Mouse (Mus musculus) cerebellum, adult 2 months (tissue): Measurements from ENCODE around the gene Per1. TPM values are rescaled to one million over a fixed set of nuclear protein-coding genes. Genes with fewer than 3 reads are reported as not detected.

Experiments
- DNase-seq, 2 experiments: peaks; one replicate each; pipeline ENCODE4 v3.0.0; 2021
- H3K27ac ChIP-seq: fragments of 200-500 bp; 2 replicates; pipeline ENCODE4 v1.5.1; 2012; ENCODE audit warnings: low read length, control low read depth, inconsistent platforms; ENCODE audit not compliant: insufficient read depth
- H3K27me3 ChIP-seq: fragments of 200-500 bp; 2 replicates; pipeline ENCODE4 v1.6.1; 2012; ENCODE audit warnings: inconsistent platforms, mild to moderate bottlenecking, low read length, moderate library complexity; ENCODE audit not compliant: control insufficient read depth, insufficient read depth
- H3K4me1 ChIP-seq: fragments of 200-500 bp; 2 replicates; pipeline ENCODE4 v1.6.1; 2011; ENCODE audit warnings: low read length; ENCODE audit not compliant: control insufficient read depth, insufficient read depth
- H3K4me3 ChIP-seq: fragments of 200-500 bp; replicated peaks from 2 replicates; pipeline ENCODE3; 2011; ENCODE audit warnings: mild to moderate bottlenecking, low read depth, low read length, control low read depth; ENCODE audit not compliant: insufficient read depth
- CTCF ChIP-seq: fragments of 200-500 bp; IDR thresholded peaks from 2 replicates; pipeline ENCODE4 v1.5.1; 2011; ENCODE audit warnings: low read depth, mild to moderate bottlenecking, control low read depth, low read length, moderate library complexity, borderline replicate concordance; ENCODE audit not compliant: insufficient read depth
- POLR2A ChIP-seq: fragments of 200-500 bp; IDR thresholded peaks from 2 replicates; pipeline ENCODE4 v1.6.1; 2011; ENCODE audit warnings: low read length, control low read depth, borderline replicate concordance; ENCODE audit not compliant: insufficient read depth
- WGBS: fragments of 180-500 bp; shearing (Covaris S2); methylation state at CpG from one replicate; pipeline ENCODE4 v1.1.7; 2018; 5-methylcytosine and 5-hydroxymethylcytosine counted together
- polyA plus RNA-seq: library from polyadenylated mRNA; depleted of rRNA; stranded (reverse); fragments of >200 nt; gene quantifications from 2 replicates; pipeline ENCODE4 v1.2.3, GENCODE M21; 2012

Gene Per1
- polyA plus RNA-seq, 1 experiment = 34.4 TPM

DNA sequence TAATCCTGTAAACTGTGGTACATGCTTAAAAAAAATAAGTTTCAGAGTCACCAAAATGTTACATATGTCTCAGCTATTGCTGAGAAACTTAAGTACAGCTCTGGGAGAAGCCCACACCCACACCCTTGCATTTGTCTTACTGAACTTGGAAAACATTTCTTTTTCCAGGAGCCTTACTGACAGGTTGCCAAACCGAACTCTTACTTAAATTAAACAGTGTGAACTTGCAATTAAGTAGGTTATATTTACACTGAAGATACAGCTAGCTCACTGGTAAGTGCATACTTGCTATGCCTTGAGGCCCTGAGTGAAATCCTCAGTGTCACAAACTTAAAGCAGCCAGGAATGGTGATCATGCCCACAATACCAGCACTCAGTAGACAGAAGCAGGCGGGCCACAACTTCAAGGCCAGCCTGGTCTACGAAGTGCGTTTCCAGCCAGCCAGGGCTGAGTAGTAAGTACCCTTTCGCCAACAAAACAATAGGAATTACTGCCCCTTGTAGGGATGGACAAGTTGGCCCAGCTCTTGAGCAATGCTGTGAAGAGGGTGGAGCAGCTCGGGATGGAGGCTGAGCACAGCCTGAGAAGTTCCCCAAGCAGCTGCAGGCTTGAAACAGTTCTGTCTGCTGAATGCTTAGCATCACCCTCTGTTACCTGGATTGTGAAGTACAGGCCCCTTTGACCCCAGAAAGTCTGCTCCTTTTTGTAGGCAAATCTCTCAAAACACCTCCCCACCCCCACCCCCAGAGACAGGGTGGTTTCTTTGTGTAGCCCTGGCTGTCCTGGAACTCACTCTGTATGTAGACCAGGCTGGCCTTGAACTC lies 20.9 kb upstream of the Per1 start:
- DNase-seq = no peak
- Histone ChIP-seq H3K27me3 (no peaks in the 10 kb centered on the region), H3K27ac (no peak overlapping the region), H3K4me3 (no peak overlapping the region), H3K4me1 (no peaks in the 10 kb centered on the region)
- 40% methylated on average over 6 of the region's 6 CpGs for WGBS
- no peak for TF ChIP-seq CTCF
- TF ChIP-seq POLR2A = no peak

DNA sequence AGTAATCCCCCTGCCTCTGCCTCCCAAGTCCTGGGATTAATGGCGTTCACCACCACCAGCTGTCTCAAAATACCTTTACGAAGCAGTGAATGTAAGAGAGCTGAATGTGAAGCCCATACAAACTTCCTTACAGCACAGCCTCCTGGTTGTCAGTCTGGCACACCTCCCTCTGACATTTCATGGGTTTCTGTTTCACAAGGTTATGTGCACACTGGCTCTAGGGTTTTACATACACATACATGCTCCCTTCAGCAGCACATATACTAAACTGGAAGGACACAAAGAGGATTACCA lies 20.3 kb upstream of the Per1 start:
- WGBS = 53% methylated on average over 2 of the region's 2 CpGs
- no peak for TF ChIP-seq CTCF
- TF ChIP-seq POLR2A = no peak
- H3K4me1 ChIP-seq = no peaks in the 10 kb centered on the region
- no peaks in the 10 kb centered on the region for H3K27me3 ChIP-seq
- no peak overlapping the region for H3K4me3 ChIP-seq
- H3K27ac ChIP-seq = no peak overlapping the region
- DNase-seq = no peak

DNA sequence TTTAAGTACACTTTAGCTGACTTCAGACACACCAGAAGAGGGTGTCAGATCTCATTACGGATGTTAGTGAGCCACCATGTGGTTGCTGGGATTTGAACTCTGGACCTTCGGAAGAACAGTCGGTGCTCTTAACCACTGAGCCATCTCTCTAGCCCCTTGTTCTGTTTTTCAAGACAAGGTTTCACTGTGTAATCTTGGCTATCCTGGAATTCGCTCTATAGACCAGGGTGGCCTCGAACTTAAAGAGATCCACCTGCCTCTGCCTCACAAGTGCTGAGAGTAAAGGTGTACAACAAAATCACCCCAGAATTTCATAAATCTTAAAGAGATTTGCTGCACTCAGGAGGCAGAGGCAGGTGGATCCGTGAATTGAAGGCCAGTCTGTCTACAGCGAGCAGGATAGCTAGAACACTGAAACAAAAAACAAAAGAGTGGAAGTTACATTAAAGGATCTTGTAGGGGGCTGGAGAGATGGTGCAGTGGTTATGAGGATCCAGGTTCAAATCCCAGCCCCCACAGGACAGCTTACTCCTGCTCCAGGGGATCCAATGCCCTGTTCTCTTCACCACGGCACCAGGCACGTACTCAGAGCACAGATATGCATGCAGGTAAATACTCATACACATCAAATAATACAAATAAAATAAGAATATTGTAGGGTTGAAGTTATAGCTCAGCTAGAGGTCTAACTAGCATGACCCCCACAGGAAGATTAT lies 19.1 kb upstream of the Per1 start:
- no peak for TF ChIP-seq CTCF
- TF ChIP-seq POLR2A = no peak

GRCm38 (mm10) chr11:69076572-69076971 lies 18.4 kb upstream of the Per1 start:
- TF ChIP-seq CTCF (no peak), POLR2A (no peak)
- DNase-seq = peak in 1 of 2 experiments; percentile 25
- no peaks in the 10 kb centered on the region for H3K4me1 ChIP-seq
- WGBS = 44% methylated on average over 5 of the region's 5 CpGs
- no peaks in the 10 kb centered on the region for H3K27me3 ChIP-seq
- H3K27ac ChIP-seq = no peak overlapping the region
- no peak overlapping the region for H3K4me3 ChIP-seq

More for the DNA sequence above, 19.1 kb upstream of the Per1 start:
- no peak for DNase-seq
- Histone ChIP-seq H3K4me3 (no peak overlapping the region), H3K27me3 (no peaks in the 10 kb centered on the region), H3K27ac (no peak overlapping the region), H3K4me1 (no peaks in the 10 kb centered on the region)
- 50% methylated on average over 9 of the region's 9 CpGs for WGBS

- DNase-seq = no peak
- Histone ChIP-seq H3K27me3 (no peaks in the 10 kb centered on the region), H3K27ac (no peak overlapping the region), H3K4me1 (no peaks in the 10 kb centered on the region), H3K4me3 (no peak overlapping the region)
- 84% methylated on average over 9 of the region's 9 CpGs for WGBS
- TF ChIP-seq CTCF (no peak), POLR2A (no peak)
Observed at GRCm38 (mm10) chr11:69077316-69077715, 17.7 kb upstream of the Per1 start.

DNA sequence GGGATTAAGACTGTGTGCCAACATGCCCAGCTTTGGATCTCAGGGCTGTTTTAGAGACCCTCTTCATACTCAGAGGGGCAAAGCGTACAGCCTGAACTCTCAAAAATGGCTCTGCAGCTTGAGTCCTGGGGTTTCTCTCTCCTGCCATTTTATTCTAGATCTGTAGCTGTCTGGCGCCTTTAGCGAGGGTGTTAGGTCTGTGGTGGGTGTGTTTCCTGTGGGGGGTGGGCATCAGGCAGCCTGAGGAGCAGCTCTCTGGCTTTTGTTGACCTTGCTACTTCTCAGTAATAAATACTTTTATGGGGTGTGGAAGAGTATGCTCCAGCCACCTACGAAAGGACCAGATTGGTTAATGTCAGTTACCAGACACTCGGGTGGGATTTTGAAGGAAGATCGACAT lies 17.0 kb upstream of the Per1 start:
- WGBS = 92% methylated on average over 6 of the region's 6 CpGs
- TF ChIP-seq CTCF (no peak), POLR2A (no peak)
- Histone ChIP-seq H3K27ac (no peak overlapping the region), H3K27me3 (no peaks in the 10 kb centered on the region), H3K4me3 (no peak overlapping the region), H3K4me1 (no peaks in the 10 kb centered on the region)
- DNase-seq = no peak

DNA sequence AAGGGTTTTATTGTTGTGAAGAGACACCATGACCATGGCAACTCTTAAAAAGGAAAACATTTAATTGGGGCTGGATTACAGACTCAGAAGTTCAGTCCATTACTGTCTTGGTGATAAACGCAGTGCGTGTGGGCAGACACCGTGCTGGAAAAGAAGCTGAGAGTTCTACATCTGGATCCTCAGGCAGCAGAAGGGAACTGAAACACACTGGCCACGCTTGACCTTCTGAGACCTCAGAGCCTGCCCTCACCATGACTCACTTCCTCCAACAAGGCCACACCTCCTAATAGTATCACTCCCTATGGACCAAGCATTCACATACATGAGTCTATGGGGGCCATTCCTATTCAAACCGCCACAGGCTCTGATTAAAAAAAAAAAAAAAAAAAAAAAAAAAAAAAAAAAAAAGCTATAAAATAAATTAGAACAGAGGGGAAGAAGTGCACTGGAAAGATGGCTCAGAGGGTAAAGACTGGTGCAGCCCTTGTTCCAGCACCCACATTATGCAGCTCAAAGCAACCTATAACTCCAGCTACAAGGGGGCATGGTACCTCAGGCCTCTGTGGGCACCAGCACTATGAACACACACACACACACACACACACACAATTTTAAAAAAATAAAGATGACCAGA lies 16.1 kb upstream of the Per1 start:
- H3K27me3 ChIP-seq = no peaks in the 10 kb centered on the region
- TF ChIP-seq CTCF (no peak), POLR2A (no peak)
- DNase-seq = no peak
- H3K27ac ChIP-seq = no peak overlapping the region
- WGBS = 82% methylated on average over 5 of the region's 5 CpGs
- H3K4me3 ChIP-seq = no peak overlapping the region
- no peaks in the 10 kb centered on the region for H3K4me1 ChIP-seq

GRCm38 (mm10) chr11:69080102-69080854 lies 14.7 kb upstream of the Per1 start:
- WGBS = 85% methylated on average over 15 of the region's 15 CpGs
- H3K27ac ChIP-seq = no peak overlapping the region
- H3K4me3 ChIP-seq = no peak overlapping the region
- no peaks in the 10 kb centered on the region for H3K27me3 ChIP-seq
- no peak for DNase-seq
- no peaks in the 10 kb centered on the region for H3K4me1 ChIP-seq
- TF ChIP-seq POLR2A = no peak
- TF ChIP-seq CTCF = no peak
